Mouse (Mus musculus) T-helper 17 cell (primary cell): Measurements from ENCODE around the gene Casq1.
"Not testable (repeated sequence)": the region's sequence is repeated elsewhere in the genome, so short reads cannot be mapped to it uniquely, and the experiment has no call there.

Source experiments
- in situ Hi-C, 2 experiments: fragments of 300-600 bp; cut with MboI, MseI; formaldehyde crosslinking; loops; 1 replicate in 1 of 2; 2 replicates in 1 of 2; pipeline ENCODE4 v1.15.1; 2025; ENCODE audit warnings: high pct_unique_total_duplicates in 2 of 2

Gene Casq1

DNA sequence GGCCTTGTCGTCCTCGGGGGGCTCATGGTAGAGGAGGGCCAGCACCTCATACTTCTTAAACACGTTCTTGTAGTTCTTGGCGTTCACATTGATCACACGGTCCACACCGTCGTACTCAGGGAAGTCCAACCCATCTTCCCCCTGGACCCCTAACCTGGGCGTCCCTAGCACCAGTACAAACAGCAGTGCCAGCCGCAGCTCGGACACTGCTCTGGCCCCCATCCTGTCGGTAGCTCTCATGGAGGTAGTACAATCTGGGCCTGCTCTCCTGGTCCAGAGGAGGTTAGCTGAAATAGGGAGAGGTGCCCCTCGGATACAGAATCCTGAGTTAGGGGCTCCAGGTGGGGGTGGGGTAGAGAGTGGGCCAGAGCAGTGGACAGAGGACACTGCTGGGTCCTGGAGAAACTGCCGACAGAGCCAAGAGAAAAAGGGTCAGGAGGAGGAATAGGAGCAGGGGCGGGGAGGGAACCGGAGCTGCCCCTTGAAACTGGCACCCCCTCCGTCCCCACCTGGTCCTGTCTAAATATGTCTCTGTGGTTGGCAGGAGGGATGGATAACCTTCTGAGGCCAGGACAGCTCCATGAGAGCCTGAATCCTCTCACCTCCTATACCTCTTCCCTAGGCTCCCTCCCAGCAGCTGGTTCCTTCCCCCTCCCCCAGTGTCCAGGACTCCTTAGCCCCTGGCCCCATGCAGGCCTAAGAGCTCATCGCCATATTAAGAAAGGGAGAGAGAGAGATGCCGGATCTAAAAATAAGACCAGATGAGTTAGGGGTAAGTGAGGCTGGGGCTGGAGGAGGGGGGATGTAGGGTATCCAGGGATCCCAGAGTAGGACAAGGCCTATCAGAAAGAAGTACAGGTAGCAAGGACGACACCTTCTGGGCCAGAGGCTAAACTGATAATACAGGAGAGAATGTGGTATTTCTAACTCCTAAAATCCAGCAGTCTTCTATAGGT, at the start of gene Casq1:
TSS of gene Casq1 (minus strand) at position 418 of the 956 bp plus-strand sequence.
- in situ Hi-C loops = loop anchor here in 1 of 2 experiments (5.0 kb wide), 1 partner anchor 88 kb away; no protein-coding TSS in a partner anchor

GRCm38 (mm10) chr1:172261477-172262078, 41.9 kb upstream of the Casq1 start, which contains the start of gene Igsf8:
Gene Igsf8, plus strand, starts transcription at chr1:172261641.
- in situ Hi-C loops = no loop called here

DNA sequence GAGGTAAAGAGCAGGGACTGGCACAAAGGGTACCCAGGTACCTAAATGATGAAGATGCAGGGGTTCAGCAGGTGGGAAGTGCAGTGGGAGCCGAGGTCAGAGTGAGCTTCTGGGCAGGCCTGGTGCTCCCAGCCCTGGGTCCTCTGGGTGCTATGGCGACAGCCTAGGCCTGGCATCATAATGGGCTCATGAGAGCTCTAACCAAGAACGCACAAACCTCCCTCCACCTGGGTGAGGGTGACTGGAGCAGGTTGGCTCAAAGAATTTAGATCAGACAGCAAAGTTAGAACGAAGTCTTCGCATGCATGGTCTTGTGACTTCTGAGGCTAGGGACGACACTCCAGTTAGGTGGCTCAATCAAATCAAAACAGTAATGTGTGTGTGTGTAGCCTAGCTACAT, 38.6 kb upstream of the Casq1 start, which contains the start of gene Atp1a4:
TSS of gene Atp1a4 (minus strand) at position 101 of the 400 bp plus-strand sequence.
- in situ Hi-C loops = no loop called here

DNA sequence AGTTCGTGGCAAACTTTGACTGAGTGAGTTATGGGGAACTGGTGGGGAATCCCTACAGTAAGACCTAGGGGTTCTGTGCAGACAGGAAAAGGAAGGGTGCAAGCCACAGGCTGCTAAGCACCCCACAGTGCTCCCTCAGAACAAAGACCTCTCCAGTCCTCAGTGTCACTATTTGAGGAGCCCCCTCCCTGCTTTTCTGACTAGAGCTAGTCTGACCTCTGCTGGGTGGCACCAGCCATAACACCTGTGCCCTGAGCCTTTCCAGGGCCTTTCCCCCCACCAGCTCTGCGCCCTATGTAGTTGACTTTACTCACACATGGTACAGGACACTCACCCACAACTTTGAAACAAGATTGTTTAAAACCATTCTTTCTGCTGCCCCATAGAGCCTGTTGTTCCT, 28.0 kb upstream of the Casq1 start:
- in situ Hi-C loops = no loop called here

GRCm38 (mm10) chr1:172247216-172247615, 27.5 kb upstream of the Casq1 start:
- in situ Hi-C loops = no loop called here

- in situ Hi-C loops = not testable (repeated sequence)
Measured at GRCm38 (mm10) chr1:172244645-172245044, 25.0 kb upstream of the Casq1 start.

GRCm38 (mm10) chr1:172243547-172244205, 24.0 kb upstream of the Casq1 start:
- in situ Hi-C loops = no loop called here

DNA sequence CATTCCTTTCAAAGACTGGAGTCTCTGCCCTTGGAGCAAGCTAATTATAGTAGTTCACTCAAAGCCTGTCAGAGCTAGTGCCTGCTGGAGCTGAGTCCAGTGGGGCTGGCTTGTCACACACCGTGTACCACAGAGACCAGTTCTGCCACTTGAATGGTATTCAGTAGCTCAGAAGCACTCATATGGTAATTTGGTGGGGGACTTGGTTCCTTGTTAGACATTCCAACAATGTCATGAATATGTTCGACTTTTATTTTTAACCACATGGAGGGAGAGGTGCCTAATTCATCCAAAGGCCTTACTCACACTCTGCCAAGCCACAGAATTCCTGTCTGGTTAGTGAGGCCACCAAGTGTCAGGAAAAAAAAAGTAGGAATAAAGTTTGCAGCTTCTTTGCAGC, 22.7 kb upstream of the Casq1 start:
- in situ Hi-C loops = no loop called here

- in situ Hi-C loops = no loop called here
Measured at GRCm38 (mm10) chr1:172240945-172241708, 21.5 kb upstream of the Casq1 start.

DNA sequence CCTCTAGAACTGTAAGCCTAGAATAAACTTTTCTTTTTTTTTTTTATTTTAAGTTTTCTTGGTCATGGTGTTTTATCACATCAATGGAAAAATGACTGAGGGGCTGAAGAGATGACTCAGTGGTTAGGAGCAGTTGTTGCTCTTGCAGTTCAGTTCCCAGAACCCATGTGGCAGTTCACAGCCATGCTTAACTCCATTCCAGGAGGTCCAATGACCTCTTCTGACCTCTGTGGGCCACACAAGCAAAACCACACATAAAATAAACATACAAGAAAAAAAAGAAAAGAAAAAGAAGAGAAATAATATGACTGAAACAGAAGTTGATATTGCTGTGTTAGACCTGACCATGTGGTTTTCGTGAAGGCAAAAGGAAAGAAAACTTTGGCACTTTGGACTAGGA, 9.5 kb upstream of the Casq1 start:
- in situ Hi-C loops = no loop called here

DNA sequence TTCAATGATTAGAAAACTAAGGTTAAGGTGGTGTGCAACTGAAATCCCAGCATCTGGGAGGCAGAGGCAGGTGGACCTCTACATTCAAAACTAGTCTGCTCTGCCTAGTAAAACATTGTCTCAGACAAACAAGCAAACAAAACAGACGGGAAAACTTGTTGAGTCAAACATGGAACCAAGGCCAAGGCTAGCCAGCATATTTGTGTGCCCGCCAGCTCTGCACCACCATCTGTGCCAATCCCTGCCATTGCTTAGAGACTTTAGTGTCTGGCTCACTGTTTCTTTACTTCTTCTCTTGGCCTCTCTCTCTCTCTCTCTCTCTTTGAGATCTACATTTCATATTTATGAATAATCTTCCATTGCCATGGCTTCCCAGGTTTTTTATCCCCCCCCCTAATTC, 8.5 kb upstream of the Casq1 start:
- in situ Hi-C loops = no loop called here

DNA sequence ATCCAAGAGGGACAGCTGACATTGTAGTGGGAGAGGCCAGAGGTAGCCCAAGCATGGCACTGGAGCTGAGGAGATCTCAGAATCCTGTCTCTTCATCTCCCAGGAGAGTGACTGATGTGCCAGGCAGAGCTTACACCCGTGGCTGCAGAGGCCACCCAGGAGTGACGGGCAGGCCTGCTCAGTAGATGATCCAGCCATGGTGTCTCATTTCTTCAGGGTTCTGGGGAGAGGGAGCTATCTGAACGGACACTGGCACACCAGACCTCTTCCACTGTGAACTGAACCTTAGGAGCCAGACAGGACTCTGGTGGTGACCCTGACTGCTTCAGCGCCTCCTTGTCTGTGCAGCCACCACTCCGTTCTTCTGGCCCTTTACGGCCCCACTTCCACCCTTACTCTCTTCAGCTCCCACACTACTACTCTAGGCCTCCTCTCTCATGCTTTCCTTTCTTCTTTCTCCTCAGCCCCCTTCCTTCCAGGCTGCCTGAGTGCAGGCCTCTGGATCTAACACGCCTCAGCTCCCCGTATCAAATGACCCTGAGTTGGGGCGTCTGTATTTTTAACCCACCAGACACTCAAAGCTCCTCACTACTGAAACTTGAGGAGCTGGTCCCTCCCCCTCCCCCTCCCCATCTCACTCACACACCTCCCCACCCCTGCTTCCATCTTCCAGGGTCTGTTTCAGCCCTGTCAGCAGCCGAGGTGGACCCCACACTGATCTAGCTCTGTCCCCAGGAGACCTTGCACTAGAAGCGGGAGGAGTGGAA, 1.8 kb upstream of the Casq1 start:
- in situ Hi-C loops = loop anchor here in 1 of 2 experiments (5.0 kb wide), 1 partner anchor 86 kb away; no protein-coding TSS in a partner anchor

DNA sequence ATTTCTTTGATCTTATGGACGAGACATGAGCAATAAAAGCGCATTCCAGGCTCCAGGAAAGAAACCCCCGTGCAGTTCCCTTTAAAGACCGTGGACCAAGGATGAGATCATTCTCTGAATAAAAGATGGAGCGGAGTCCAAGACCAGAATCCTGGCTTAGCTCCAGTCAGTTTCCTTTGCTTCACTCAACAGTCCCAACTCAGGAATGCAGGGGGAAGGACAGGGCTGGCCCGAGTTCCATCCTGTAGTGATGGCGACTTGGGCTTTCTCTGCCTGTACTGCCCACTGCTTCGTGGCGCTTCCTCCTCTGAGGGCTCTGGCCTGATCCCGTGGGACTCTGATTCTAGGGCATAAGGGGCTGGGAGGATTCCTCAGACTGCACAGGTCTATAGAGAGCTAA, 746 bp upstream of the Casq1 start:
- in situ Hi-C loops = loop anchor here in 1 of 2 experiments (5.0 kb wide), 1 partner anchor 87 kb away; no protein-coding TSS in a partner anchor

- in situ Hi-C loops = no loop called here
Measured at GRCm38 (mm10) chr1:172218164-172218910, 1.3 kb downstream of the Casq1 start.

DNA sequence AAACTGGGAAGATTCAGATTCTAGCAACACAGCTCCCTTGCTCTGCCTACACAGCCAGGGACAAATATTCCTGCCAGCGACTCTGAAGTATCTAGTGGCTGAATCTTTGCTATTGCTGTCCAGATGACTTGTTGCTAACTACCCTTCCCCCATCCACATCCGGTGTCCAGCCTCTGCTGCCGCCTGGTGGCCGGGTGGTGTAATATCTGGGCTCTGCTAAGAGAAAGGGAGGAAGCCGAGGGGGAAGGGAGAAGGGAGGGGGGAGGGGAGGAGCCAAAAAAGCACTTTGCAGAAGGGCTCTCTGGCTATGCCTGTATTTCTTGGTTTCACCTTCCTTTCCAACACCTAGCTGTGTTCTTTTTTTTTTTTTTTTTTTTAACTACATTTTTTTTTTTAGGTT, 2.5 kb downstream of the Casq1 start:
- in situ Hi-C loops = no loop called here

GRCm38 (mm10) chr1:172214748-172215147, 4.9 kb downstream of the Casq1 start:
- in situ Hi-C loops = no loop called here

GRCm38 (mm10) chr1:172213771-172214170, 5.9 kb downstream of the Casq1 start:
- in situ Hi-C loops = no loop called here

GRCm38 (mm10) chr1:172212776-172213175, 6.9 kb downstream of the Casq1 start:
- in situ Hi-C loops = no loop called here

DNA sequence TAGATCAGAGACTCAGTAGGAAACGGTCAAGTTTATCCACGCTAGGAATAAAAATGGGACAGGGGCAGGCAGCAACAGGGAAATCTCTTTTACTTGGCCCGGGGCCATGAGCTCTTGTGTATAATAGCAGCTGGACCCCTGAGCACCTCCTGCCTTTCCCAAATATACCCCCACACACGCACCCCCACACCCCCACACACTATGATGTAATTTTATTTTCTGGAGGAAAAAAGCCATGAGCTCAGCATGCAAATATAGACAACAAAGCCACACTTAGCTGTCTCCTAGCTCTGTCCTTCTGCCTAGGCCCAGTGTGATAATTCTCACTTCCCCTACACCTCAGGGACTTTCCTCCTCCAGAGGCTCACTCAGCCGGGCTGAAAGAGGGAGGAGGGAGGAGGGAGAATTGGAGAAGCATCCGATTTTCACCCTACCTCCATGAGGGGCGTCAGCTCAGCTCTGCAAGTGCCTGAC, 12.5 kb downstream of the Casq1 start:
- in situ Hi-C loops = loop anchor here in 1 of 2 experiments (10.0 kb wide), 1 partner anchor 308 kb away; no protein-coding TSS in a partner anchor
